Mouse (Mus musculus) Patski (cell line): ENCODE measurements around the gene Sag. TPM values are rescaled to one million over a fixed set of nuclear protein-coding genes. Genes with fewer than 3 reads are reported as not detected.

ENCODE experiments used
- ATAC-seq: fragments of 100-300 bp; one replicate; pipeline ENCODE4 v1.8.0; 2021
- CTCF ChIA-PET: fragments of 350-600 bp; sonication (Branson Sonifier 250); formaldehyde crosslinking; loops from one replicate; lab custom pipeline; 2022; ENCODE audit warnings: inconsistent platforms; lab: Charles Lee
- POLR2A ChIA-PET: fragments of 350-600 bp; sonication (Branson Sonifier 250); formaldehyde crosslinking; loops from one replicate; lab custom pipeline; 2022; ENCODE audit warnings: antibody characterized with exemption, inconsistent platforms; lab: Charles Lee
- DNase-seq: peaks from one replicate; pipeline ENCODE4 v3.0.0-alpha.2; 2011; ENCODE audit warnings: low read depth, low spot score
- H3K27me3 ChIP-seq: fragments of 371-371 bp; one replicate; pipeline ENCODE4 v1.5.1; 2021
- CTCF ChIP-seq: fragments of 100-300 bp; IDR thresholded peaks from one replicate; pipeline ENCODE4 v1.5.1; 2021
- in situ Hi-C: fragments of 300-500 bp; cut with MboI; formaldehyde crosslinking; loops from 3 replicates; pipeline ENCODE4 v1.11.1; 2018; ENCODE audit warnings: low pct_unique_long_range_greater_than_20kb, mixed read lengths
- polyA plus RNA-seq: library from polyadenylated mRNA; unstranded; gene quantifications from one replicate; pipeline ENCODE4 v1.2.3, GENCODE M21; 2021

Gene Sag
- 0.19 TPM for polyA plus RNA-seq

- ATAC-seq (no peak), DNase-seq (no peak)
- H3K27me3 ChIP-seq, result no peaks in the 10 kb centered on the region
- ChIA-PET CTCF (interaction anchor here (1.4 kb wide), 1 partner anchor 22 kb away, joined by 5 read pairs; no protein-coding TSS in a partner anchor), POLR2A (no interaction called here)
- in situ Hi-C loops, result no loop called here
- TF ChIP-seq CTCF, result no peak
Observed at GRCm38 (mm10) chr1:87803576-87803975, at the start of gene Sag. Gene Sag (plus strand): TSS chr1:87803680.

GRCm38 (mm10) chr1:87755641-87756470, 47.6 kb upstream of the Sag start, which contains the start of gene Atg16l1:
Gene Atg16l1 (plus strand): TSS chr1:87755870.
- in situ Hi-C loops, result loop anchor here (5.0 kb wide), 1 partner anchor 309 kb away; no protein-coding TSS in a partner anchor
- ATAC-seq (peak; percentile 92), DNase-seq (peak; percentile 73)
- TF ChIP-seq CTCF, result peak; percentile 92
- ChIA-PET CTCF (interaction anchor here (1.2 to 2.1 kb wide), 5 partner anchors 214 to 338 kb away, joined by 3 to 13 read pairs (median 5); no protein-coding TSS in a partner anchor), POLR2A (interaction anchor here (0.5 to 0.7 kb wide), 12 partner anchors 13 to 1107 kb away, joined by 3 to 15 read pairs (median 5); no protein-coding TSS in a partner anchor)
- peaks cover 2% of the 10 kb centered on the region for H3K27me3 ChIP-seq

GRCm38 (mm10) chr1:87763821-87764220, 39.7 kb upstream of the Sag start:
- DNase-seq, result no peak
- POLR2A ChIA-PET, result no interaction called here

GRCm38 (mm10) chr1:87765741-87766140, 37.7 kb upstream of the Sag start:
- no peak for ATAC-seq
- TF ChIP-seq CTCF, result no peak
- no peak for DNase-seq
- H3K27me3 ChIP-seq, result no peaks in the 10 kb centered on the region
- in situ Hi-C loops, result no loop called here
- POLR2A ChIA-PET, result no interaction called here
- CTCF ChIA-PET, result no interaction called here

More at GRCm38 (mm10) chr1:87763821-87764220, 39.7 kb upstream of the Sag start:
- no peak for ATAC-seq
- no peak for TF ChIP-seq CTCF
- CTCF ChIA-PET, result no interaction called here
- in situ Hi-C loops, result no loop called here
- no peaks in the 10 kb centered on the region for H3K27me3 ChIP-seq

- TF ChIP-seq CTCF, result peak; percentile 81
- CTCF ChIA-PET, result interaction anchor here (0.8 to 1.6 kb wide), 5 partner anchors 10 to 168 kb away, joined by 3 to 5 read pairs (median 4); no protein-coding TSS in a partner anchor
- DNase-seq, result no peak
- no peaks in the 10 kb centered on the region for H3K27me3 ChIP-seq
- in situ Hi-C loops, result no loop called here
- peak; percentile 44 for ATAC-seq
- POLR2A ChIA-PET, result no interaction called here
Observed at GRCm38 (mm10) chr1:87766233-87766632, 37.2 kb upstream of the Sag start.

GRCm38 (mm10) chr1:87769263-87769662, 34.2 kb upstream of the Sag start:
- TF ChIP-seq CTCF, result no peak
- no peak for DNase-seq
- ATAC-seq, result no peak
- CTCF ChIA-PET, result interaction anchor here (0.9 kb wide), 1 partner anchor 114 kb away, joined by 3 read pairs; no protein-coding TSS in a partner anchor
- H3K27me3 ChIP-seq, result no peaks in the 10 kb centered on the region
- POLR2A ChIA-PET, result interaction anchor here (0.5 kb wide), 1 partner anchor 13 kb away, joined by 8 read pairs; the partner anchor contains the start of gene Atg16l1
- in situ Hi-C loops, result no loop called here

GRCm38 (mm10) chr1:87770486-87770885, 33.0 kb upstream of the Sag start:
- CTCF ChIA-PET, result interaction anchor here (1.4 kb wide), 1 partner anchor 9 kb away, joined by 5 read pairs; no protein-coding TSS in a partner anchor
- POLR2A ChIA-PET, result no interaction called here

GRCm38 (mm10) chr1:87771724-87772123, 31.8 kb upstream of the Sag start:
- CTCF ChIA-PET, result no interaction called here
- in situ Hi-C loops, result no loop called here
- TF ChIP-seq CTCF, result no peak
- DNase-seq, result no peak
- H3K27me3 ChIP-seq, result no peaks in the 10 kb centered on the region
- POLR2A ChIA-PET, result no interaction called here
- ATAC-seq, result no peak

More at GRCm38 (mm10) chr1:87770486-87770885, 33.0 kb upstream of the Sag start:
- ATAC-seq, result no peak
- no peak for TF ChIP-seq CTCF
- in situ Hi-C loops, result no loop called here
- H3K27me3 ChIP-seq, result no peaks in the 10 kb centered on the region
- DNase-seq, result no peak

GRCm38 (mm10) chr1:87773336-87773735, 30.1 kb upstream of the Sag start:
- no peak for ATAC-seq
- no peak for TF ChIP-seq CTCF
- POLR2A ChIA-PET, result interaction anchor here (1.2 kb wide), 1 partner anchor 10 kb away, joined by 3 read pairs; no protein-coding TSS in a partner anchor
- H3K27me3 ChIP-seq, result no peaks in the 10 kb centered on the region
- CTCF ChIA-PET, result no interaction called here
- DNase-seq, result no peak
- in situ Hi-C loops, result no loop called here

GRCm38 (mm10) chr1:87774845-87775244, 28.6 kb upstream of the Sag start:
- in situ Hi-C loops, result no loop called here
- ATAC-seq (no peak), DNase-seq (no peak)
- ChIA-PET CTCF (interaction anchor here (1.5 kb wide), 1 partner anchor 15 kb away, joined by 4 read pairs; no protein-coding TSS in a partner anchor), POLR2A (interaction anchor here (0.5 kb wide), 1 partner anchor 19 kb away, joined by 3 read pairs; the partner anchor contains the start of gene Atg16l1)
- no peaks in the 10 kb centered on the region for H3K27me3 ChIP-seq
- no peak for TF ChIP-seq CTCF
